Mouse (Mus musculus) hematopoietic stem cell, adult 5-6 weeks (primary cell): ENCODE results near the gene Anxa9. TPM values are rescaled to one million over a fixed set of nuclear protein-coding genes. Genes with fewer than 3 reads are reported as not detected.

Experiments
- total RNA-seq: library from RNA; stranded (forward); fragments of 172-1452, 232-1000 nt; gene quantifications from 2 replicates; pipeline ENCODE4 v1.2.3, GENCODE M21; 2017

Anxa9 gene
- total RNA-seq, 1 experiment from 2014 or later, result 9.9 TPM

Other genes starting within 250 kb of the Anxa9 start
- 20.9 and 23.1 TPM in 2 replicates for gene Pip5k1a, start 200.2 kb downstream of the Anxa9 start, total RNA-seq
- 63.2 and 229 TPM in 2 replicates for gene Vps72, start 196.2 kb downstream of the Anxa9 start, total RNA-seq
- 0.63 TPM in 1 of 2 replicates, not detected in the other for gene Tmod4, start 182.7 kb downstream of the Anxa9 start, total RNA-seq
- gene Scnm1, start 173.2 kb downstream of the Anxa9 start, total RNA-seq, result 96.4 and 116 TPM in 2 replicates
- gene Lysmd1, start 173.1 kb downstream of the Anxa9 start, total RNA-seq, result 8.6 and 10.4 TPM in 2 replicates
- 15.2 and 16.3 TPM in 2 replicates for gene Tnfaip8l2, start 164.8 kb downstream of the Anxa9 start, total RNA-seq
- gene Sema6c, start 146.7 kb downstream of the Anxa9 start, total RNA-seq, result 0.31 and 1.3 TPM in 2 replicates
- gene Gabpb2, start 89.3 kb downstream of the Anxa9 start, total RNA-seq, result 51.7 and 52.8 TPM in 2 replicates
- gene Cdc42se1, start 78.4 kb downstream of the Anxa9 start, total RNA-seq, result 60.3 and 67.5 TPM in 2 replicates
- 8.2 and 13.0 TPM in 2 replicates for gene Mllt11, start 75.0 kb downstream of the Anxa9 start, total RNA-seq
- gene Gm128, start 65.6 kb downstream of the Anxa9 start, total RNA-seq, result 1.6 and 2.3 TPM in 2 replicates
- gene Bnipl, start 56.0 kb downstream of the Anxa9 start, total RNA-seq, result not detected in 2 replicates
- gene Mindy1, start 25.8 kb downstream of the Anxa9 start, total RNA-seq, result 42.4 and 45.4 TPM in 2 replicates
- 9.8 and 11.7 TPM in 2 replicates for gene Prune1, start 25.1 kb downstream of the Anxa9 start, total RNA-seq
- 103 and 119 TPM in 2 replicates for gene Cers2, start 7.6 kb upstream of the Anxa9 start, total RNA-seq
- gene Setdb1, start 50.0 kb upstream of the Anxa9 start, total RNA-seq, result 37.0 and 46.7 TPM in 2 replicates
- gene 4930558C23Rik, start 95.7 kb upstream of the Anxa9 start, total RNA-seq, result not detected in 2 replicates
- 28.8 and 29.3 TPM in 2 replicates for gene Arnt, start 127.2 kb upstream of the Anxa9 start, total RNA-seq
- gene Ctsk, start 192.1 kb upstream of the Anxa9 start, total RNA-seq, result not detected in 2 replicates
- 73.4 and 145 TPM in 2 replicates for gene Ctss, start 219.6 kb upstream of the Anxa9 start, total RNA-seq